Mouse (Mus musculus) liver, adult 2 months (tissue): Measurements from ENCODE around the gene Abcc6. TPM values are rescaled to one million over a fixed set of nuclear protein-coding genes. Genes with fewer than 3 reads are reported as not detected.

Experiments
- DNase-seq: peaks from one replicate; pipeline ENCODE4 v3.0.0-alpha.2; 2011; ENCODE audit warnings: low read depth, low spot score; ENCODE audit errors: extremely low read depth
- H3K27ac ChIP-seq: fragments of 200-500 bp; replicated peaks from 2 replicates; pipeline ENCODE4 v1.5.1; 2012; ENCODE audit warnings: low read depth, mild to moderate bottlenecking, control low read depth, inconsistent platforms, low read length; ENCODE audit not compliant: insufficient read depth
- H3K27me3 ChIP-seq: fragments of 200-500 bp; 2 replicates; pipeline ENCODE4 v1.6.1; 2012; ENCODE audit warnings: mild to moderate bottlenecking, moderate library complexity, low read length, inconsistent platforms; ENCODE audit not compliant: control insufficient read depth, insufficient read depth
- H3K36me3 ChIP-seq: fragments of 200-500 bp; 2 replicates; pipeline ENCODE4 v1.6.1; 2012; ENCODE audit warnings: low read length, inconsistent platforms; ENCODE audit not compliant: control insufficient read depth, insufficient read depth
- H3K4me1 ChIP-seq: fragments of 200-500 bp; 2 replicates; pipeline ENCODE4 v1.6.1; 2011; ENCODE audit warnings: low read length; ENCODE audit not compliant: control insufficient read depth, insufficient read depth
- H3K4me3 ChIP-seq: fragments of 200-500 bp; 2 replicates; pipeline ENCODE4 v1.5.1; 2011; ENCODE audit warnings: low read depth, mild to moderate bottlenecking, control low read depth, low read length, moderate library complexity; ENCODE audit not compliant: insufficient read depth
- H3K79me2 ChIP-seq: fragments of 200-500 bp; 2 replicates; pipeline ENCODE4 v1.6.1; 2012; ENCODE audit warnings: inconsistent platforms, mild to moderate bottlenecking, low read length, moderate library complexity; ENCODE audit not compliant: control insufficient read depth, insufficient read depth
- H3K9ac ChIP-seq: fragments of 200-500 bp; 2 replicates; pipeline ENCODE4 v1.6.1; 2012; ENCODE audit warnings: low read depth, mild to moderate bottlenecking, control low read depth, inconsistent platforms, low read length
- CTCF ChIP-seq: fragments of 200-500 bp; IDR thresholded peaks from 2 replicates; pipeline ENCODE4 v1.5.1; 2011; ENCODE audit warnings: low read depth, low read length, control low read depth
- POLR2A ChIP-seq: fragments of 200-500 bp; IDR thresholded peaks from 2 replicates; pipeline ENCODE4 v1.6.1; 2011; ENCODE audit warnings: low read length, control low read depth; ENCODE audit not compliant: insufficient read depth; ENCODE audit errors: extremely low read depth
- WGBS: fragments of 180-500 bp; shearing (Covaris S2); methylation state at CpG from one replicate; pipeline ENCODE4 v1.1.7; 2018; 5-methylcytosine and 5-hydroxymethylcytosine counted together
- polyA plus RNA-seq: library from polyadenylated mRNA; depleted of rRNA; stranded (reverse); fragments of >200 nt; gene quantifications from 2 replicates; pipeline ENCODE4 v1.2.3, GENCODE M21; 2012; rRNA removed
- total RNA-seq: library from RNA; depleted of rRNA; stranded (reverse); fragments of >200 nt; gene quantifications from 2 replicates; pipeline ENCODE4 v1.2.3, GENCODE M21; 2014; rRNA removed

Abcc6 gene
- total RNA-seq, result 86.3 and 116 TPM in 2 replicates
- 120 and 192 TPM in 2 replicates for polyA plus RNA-seq

GRCm38 (mm10) chr7:46030145-46030488, at the start of gene Abcc6:
Abcc6 (minus strand) TSS chr7:46030302.
- TF ChIP-seq CTCF (no peak), POLR2A (peak; percentile 85)
- Histone ChIP-seq H3K9ac (peak within 1 kb of the TSS; percentile 85), H3K4me1 (peaks cover 22% of the 10 kb centered on the region), H3K36me3 (peaks cover 12% of the 10 kb centered on the region), H3K27ac (peak within 1 kb of the TSS; percentile 99), H3K27me3 (no peaks in the 10 kb centered on the region), H3K79me2 (peaks cover 20% of the 10 kb centered on the region), H3K4me3 (peak within 1 kb of the TSS; percentile 75)
- peak; percentile 96 for DNase-seq
- WGBS, result 6% methylated on average over 11 of the region's 11 CpGs

- H3K4me1 ChIP-seq, result no peaks in the 10 kb centered on the region
- H3K9ac ChIP-seq, result no peak overlapping the region
- no peak overlapping the region for H3K27ac ChIP-seq
- H3K4me3 ChIP-seq, result no peak overlapping the region
- H3K79me2 ChIP-seq, result no peaks in the 10 kb centered on the region
- no peaks in the 10 kb centered on the region for H3K27me3 ChIP-seq
- TF ChIP-seq POLR2A, result no peak
- no peak for TF ChIP-seq CTCF
- WGBS, result 89% methylated on average over 12 of the region's 12 CpGs
- H3K36me3 ChIP-seq, result peaks cover 24% of the 10 kb centered on the region
- no peak for DNase-seq
These were observed 47.6 kb upstream of the Abcc6 start for GRCm38 (mm10) chr7:46077675-46078074.

GRCm38 (mm10) chr7:46076844-46077243, 46.7 kb upstream of the Abcc6 start:
- 89% methylated on average over 7 of the region's 7 CpGs for WGBS
- Histone ChIP-seq H3K27ac (no peak overlapping the region), H3K36me3 (peaks cover 29% of the 10 kb centered on the region), H3K27me3 (no peaks in the 10 kb centered on the region), H3K79me2 (no peaks in the 10 kb centered on the region), H3K9ac (no peak overlapping the region), H3K4me1 (no peaks in the 10 kb centered on the region), H3K4me3 (no peak overlapping the region)
- DNase-seq, result no peak
- TF ChIP-seq POLR2A, result no peak

GRCm38 (mm10) chr7:46068831-46069230, 38.7 kb upstream of the Abcc6 start:
- no peaks in the 10 kb centered on the region for H3K27me3 ChIP-seq
- TF ChIP-seq POLR2A (no peak), CTCF (no peak)
- H3K4me3 ChIP-seq, result no peak overlapping the region
- no peak for DNase-seq
- H3K27ac ChIP-seq, result no peak overlapping the region
- peaks cover 39% of the 10 kb centered on the region; the same call in 1 of the 2 replicates for H3K36me3 ChIP-seq
- no peaks in the 10 kb centered on the region for H3K4me1 ChIP-seq
- 94% methylated on average over 8 of the region's 8 CpGs for WGBS
- no peaks in the 10 kb centered on the region for H3K79me2 ChIP-seq
- no peak overlapping the region for H3K9ac ChIP-seq

- 93% methylated on average over 6 of the region's 6 CpGs for WGBS
- no peak for DNase-seq
- Histone ChIP-seq H3K27ac (no peak overlapping the region), H3K9ac (no peak overlapping the region), H3K4me1 (no peaks in the 10 kb centered on the region), H3K27me3 (no peaks in the 10 kb centered on the region), H3K79me2 (no peaks in the 10 kb centered on the region), H3K4me3 (no peak overlapping the region), H3K36me3 (peaks cover 41% of the 10 kb centered on the region)
- no peak for TF ChIP-seq CTCF
- no peak for TF ChIP-seq POLR2A
These were observed 33.2 kb upstream of the Abcc6 start for GRCm38 (mm10) chr7:46063296-46063695.

- Histone ChIP-seq H3K27ac (no peak overlapping the region), H3K27me3 (no peaks in the 10 kb centered on the region), H3K9ac (no peak overlapping the region), H3K4me3 (no peak overlapping the region), H3K4me1 (no peaks in the 10 kb centered on the region), H3K36me3 (peaks cover 35% of the 10 kb centered on the region), H3K79me2 (no peaks in the 10 kb centered on the region)
- WGBS, result 95% methylated on average over 16 of the region's 16 CpGs
- no peak for TF ChIP-seq CTCF
- no peak for TF ChIP-seq POLR2A
- DNase-seq, result no peak
These were observed 31.5 kb upstream of the Abcc6 start for GRCm38 (mm10) chr7:46061614-46062013.
